Mouse (Mus musculus): Measurements from ENCODE around the gene Olfr1179. TPM values are rescaled to one million over a fixed set of nuclear protein-coding genes. Genes with fewer than 3 reads are reported as not detected.

Olfr1179 gene
- polyA plus RNA-seq, 2 experiments = not detected

DNA sequence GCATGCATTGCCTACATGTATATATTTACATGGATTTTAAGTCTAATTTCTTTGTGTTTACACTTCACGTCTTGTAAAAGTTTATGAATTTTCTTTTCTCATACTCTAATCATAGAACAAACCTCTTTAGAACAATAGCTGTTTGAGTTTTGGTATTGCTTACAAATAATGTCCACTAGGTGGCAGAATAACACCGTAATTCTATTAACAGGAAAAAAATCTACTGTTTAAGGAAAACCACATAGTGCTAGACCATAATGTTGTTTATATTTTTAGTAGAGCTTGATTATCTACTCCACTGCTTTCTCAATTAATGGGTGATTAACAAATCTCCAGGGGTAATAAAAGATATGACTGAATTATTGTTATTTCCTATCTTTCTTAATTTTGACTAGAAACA, 49.9 kb downstream of the Olfr1179 start:
- Histone ChIP-seq H3K27me3 (ENCODE audit: control insufficient read depth, insufficient read depth, low read length) (no peaks in the 10 kb centered on the region), H3K9ac (ENCODE audit: low read depth, low read length, severe bottlenecking) (no peak overlapping the region), H3K9me3 (ENCODE audit: control insufficient read depth, low read length) (no peaks in the 10 kb centered on the region), H3K36me3 (ENCODE audit: control insufficient read depth, insufficient read depth, low read length) (no peaks in the 10 kb centered on the region), H3K4me3 (replicated peaks; ENCODE audit: low read length) (no peak overlapping the region), H3K4me2 (replicated peaks; ENCODE audit: low read depth, low read length, severe bottlenecking) (no peak overlapping the region), H3K4me1 (ENCODE audit: control insufficient read depth, insufficient read depth, low read length) (no peaks in the 10 kb centered on the region), H3K27ac (replicated peaks; ENCODE audit: low read depth, low read length) (no peak overlapping the region)
- WGBS = 2% methylated on average over 2 of the region's 2 CpGs
- peak; percentile 44; the same call in 1 of the 2 replicates for ATAC-seq (ENCODE audit: low FRiP score, low read depth)
- DNase-seq (ENCODE audit: low spot score) = peak; percentile 74
- TF ChIP-seq POLR2A (IDR thresholded peaks at IDR 0.05; ENCODE audit: borderline replicate concordance, extremely low read depth, insufficient read depth, insufficient read length) = no peak

Other genes with a start within 250 kb of the Olfr1179 start
- gene Olfr1168, start 224.6 kb downstream of the Olfr1179 start, polyA plus RNA-seq (2012; rRNA removed) = not detected in 2 replicates
- gene Olfr1168, start 224.6 kb downstream of the Olfr1179 start, polyA plus RNA-seq (2014; fragmentation: Nextera tagmentation; extraction: Ambion mirVana) = not detected in 2 replicates
- gene Olfr1170, start 178.1 kb downstream of the Olfr1179 start, polyA plus RNA-seq (2012; rRNA removed) = not detected in 2 replicates
- gene Olfr1170, start 178.1 kb downstream of the Olfr1179 start, polyA plus RNA-seq (2014; fragmentation: Nextera tagmentation; extraction: Ambion mirVana) = not detected in 2 replicates
- not detected in 2 replicates for gene Olfr1173, start 126.6 kb downstream of the Olfr1179 start, polyA plus RNA-seq (2012; rRNA removed)
- gene Olfr1173, start 126.6 kb downstream of the Olfr1179 start, polyA plus RNA-seq (2014; fragmentation: Nextera tagmentation; extraction: Ambion mirVana) = not detected in 2 replicates
- not detected in 2 replicates for gene Olfr1174-ps, start 91.3 kb downstream of the Olfr1179 start, polyA plus RNA-seq (2012; rRNA removed)
- not detected in 2 replicates for gene Olfr1174-ps, start 91.3 kb downstream of the Olfr1179 start, polyA plus RNA-seq (2014; fragmentation: Nextera tagmentation; extraction: Ambion mirVana)
- not detected in 2 replicates for gene Olfr1175-ps, start 79.2 kb downstream of the Olfr1179 start, polyA plus RNA-seq (2012; rRNA removed)
- gene Olfr1175-ps, start 79.2 kb downstream of the Olfr1179 start, polyA plus RNA-seq (2014; fragmentation: Nextera tagmentation; extraction: Ambion mirVana) = not detected in 2 replicates
- gene Olfr1176, start 69.7 kb downstream of the Olfr1179 start, polyA plus RNA-seq (2012; rRNA removed) = not detected in 2 replicates
- gene Olfr1176, start 69.7 kb downstream of the Olfr1179 start, polyA plus RNA-seq (2014; fragmentation: Nextera tagmentation; extraction: Ambion mirVana) = not detected in 2 replicates
- gene Olfr1177-ps, start 60.0 kb downstream of the Olfr1179 start, polyA plus RNA-seq (2012; rRNA removed) = not detected in 2 replicates
- not detected in 2 replicates for gene Olfr1177-ps, start 60.0 kb downstream of the Olfr1179 start, polyA plus RNA-seq (2014; fragmentation: Nextera tagmentation; extraction: Ambion mirVana)
- gene Olfr1178, start 19.4 kb downstream of the Olfr1179 start, polyA plus RNA-seq (2012; rRNA removed) = 0.08 TPM in 1 of 2 replicates, not detected in the other
- gene Olfr1178, start 19.4 kb downstream of the Olfr1179 start, polyA plus RNA-seq (2014; fragmentation: Nextera tagmentation; extraction: Ambion mirVana) = not detected in 2 replicates
- gene Olfr1180, start 12.7 kb upstream of the Olfr1179 start, polyA plus RNA-seq (2012; rRNA removed) = not detected in 2 replicates
- gene Olfr1180, start 12.7 kb upstream of the Olfr1179 start, polyA plus RNA-seq (2014; fragmentation: Nextera tagmentation; extraction: Ambion mirVana) = not detected in 2 replicates
- not detected in 2 replicates for gene Olfr1181, start 19.7 kb upstream of the Olfr1179 start, polyA plus RNA-seq (2012; rRNA removed)
- not detected in 2 replicates for gene Olfr1181, start 19.7 kb upstream of the Olfr1179 start, polyA plus RNA-seq (2014; fragmentation: Nextera tagmentation; extraction: Ambion mirVana)
- not detected in 2 replicates for gene Gm13757, start 42.7 kb upstream of the Olfr1179 start, polyA plus RNA-seq (2012; rRNA removed)
- gene Gm13757, start 42.7 kb upstream of the Olfr1179 start, polyA plus RNA-seq (2014; fragmentation: Nextera tagmentation; extraction: Ambion mirVana) = not detected in 2 replicates
- not detected in 2 replicates for gene Olfr1183, start 48.4 kb upstream of the Olfr1179 start, polyA plus RNA-seq (2012; rRNA removed)
- not detected in 2 replicates for gene Olfr1183, start 48.4 kb upstream of the Olfr1179 start, polyA plus RNA-seq (2014; fragmentation: Nextera tagmentation; extraction: Ambion mirVana)
- not detected in 2 replicates for gene Olfr1184, start 77.1 kb upstream of the Olfr1179 start, polyA plus RNA-seq (2012; rRNA removed)
- not detected in 2 replicates for gene Olfr1184, start 77.1 kb upstream of the Olfr1179 start, polyA plus RNA-seq (2014; fragmentation: Nextera tagmentation; extraction: Ambion mirVana)
- not detected in 2 replicates for gene Olfr1185-ps1, start 86.9 kb upstream of the Olfr1179 start, polyA plus RNA-seq (2012; rRNA removed)
- not detected in 2 replicates for gene Olfr1185-ps1, start 86.9 kb upstream of the Olfr1179 start, polyA plus RNA-seq (2014; fragmentation: Nextera tagmentation; extraction: Ambion mirVana)
- gene Olfr1186, start 112.1 kb upstream of the Olfr1179 start, polyA plus RNA-seq (2012; rRNA removed) = not detected in 2 replicates
- not detected in 2 replicates for gene Olfr1186, start 112.1 kb upstream of the Olfr1179 start, polyA plus RNA-seq (2014; fragmentation: Nextera tagmentation; extraction: Ambion mirVana)
- not detected in 2 replicates for gene Olfr1188, start 150.5 kb upstream of the Olfr1179 start, polyA plus RNA-seq (2012; rRNA removed)
- not detected in 2 replicates for gene Olfr1188, start 150.5 kb upstream of the Olfr1179 start, polyA plus RNA-seq (2014; fragmentation: Nextera tagmentation; extraction: Ambion mirVana)
- not detected in 2 replicates for gene Olfr1189, start 180.0 kb upstream of the Olfr1179 start, polyA plus RNA-seq (2012; rRNA removed)
- gene Olfr1189, start 180.0 kb upstream of the Olfr1179 start, polyA plus RNA-seq (2014; fragmentation: Nextera tagmentation; extraction: Ambion mirVana) = not detected in 2 replicates
- not detected in 2 replicates for gene Olfr1191-ps1, start 234.1 kb upstream of the Olfr1179 start, polyA plus RNA-seq (2012; rRNA removed)
- not detected in 2 replicates for gene Olfr1191-ps1, start 234.1 kb upstream of the Olfr1179 start, polyA plus RNA-seq (2014; fragmentation: Nextera tagmentation; extraction: Ambion mirVana)
- gene Olfr1192-ps1, start 242.1 kb upstream of the Olfr1179 start, polyA plus RNA-seq (2012; rRNA removed) = not detected in 2 replicates
- not detected in 2 replicates for gene Olfr1192-ps1, start 242.1 kb upstream of the Olfr1179 start, polyA plus RNA-seq (2014; fragmentation: Nextera tagmentation; extraction: Ambion mirVana)

All from limb, embryonic 14.5 days (tissue).